In the genomic region with DNA sequence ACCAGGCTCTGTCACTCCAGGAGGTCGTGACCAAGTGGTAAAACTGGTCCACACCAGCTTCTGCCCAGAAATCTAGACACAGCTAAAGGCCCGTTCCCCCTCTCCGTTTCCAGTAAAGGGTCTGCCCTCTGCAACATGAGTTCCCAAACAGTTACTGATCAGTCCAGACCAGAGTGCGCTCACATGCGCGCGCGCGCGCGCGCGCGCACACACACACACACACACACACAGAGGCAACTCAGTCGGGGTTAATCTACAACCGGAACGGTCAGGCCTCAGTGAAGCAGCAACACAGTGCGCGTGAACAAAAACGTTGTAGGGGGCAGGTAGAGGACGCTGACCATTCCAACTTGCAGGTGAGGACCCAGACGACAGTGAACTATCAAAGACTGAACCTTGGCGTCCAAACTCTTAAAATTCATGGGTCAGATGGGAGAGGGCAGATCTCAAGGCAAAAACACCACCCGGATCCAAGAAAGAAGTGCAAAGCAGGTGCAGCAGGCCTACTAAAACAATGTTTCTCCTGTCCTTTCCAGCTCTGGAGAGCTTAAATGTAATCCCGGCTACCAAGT, we compare ENCODE assay signal across 7 mouse cellular contexts. TPM values are rescaled to one million over a fixed set of nuclear protein-coding genes. Genes with fewer than 3 reads are reported as not detected.
DNase-seq lines count a peak whose midpoint lies in the region; ATAC-seq and TF ChIP-seq lines count a peak whose summit lies in the region.

No protein-coding gene starts in this region.

- H3K9me3 ChIP-seq in embryonic facial prominence, embryonic 12.5 days = no peaks in the 10 kb centered on the region
- H3K9me3 ChIP-seq in midbrain, embryonic 13.5 days = no peaks in the 10 kb centered on the region

- no peak for ATAC-seq in embryonic facial prominence, embryonic 12.5 days (ENCODE audit: insufficient number of reproducible peaks, insufficient read depth, low FRiP score, low TSS enrichment)
- ATAC-seq in midbrain, embryonic 13.5 days = peak; percentile 24; the same call in 1 of the 2 replicates

- DNase-seq in kidney, adult 18-20 months = peak; percentile 85
- DNase-seq in left cerebral cortex, adult 11 months (ENCODE audit: low spot score) = no peak
- no peak for DNase-seq in thymus, postnatal 4 days
- no peak for DNase-seq in adrenal gland, adult (ENCODE audit: inconsistent age in 2 of 2, low spot score in 1 of 2)

- H3K27me3 ChIP-seq in embryonic facial prominence, embryonic 12.5 days = peaks cover 20% of the 10 kb centered on the region
- H3K27me3 ChIP-seq in midbrain, embryonic 13.5 days = peaks cover 65% of the 10 kb centered on the region

- TF ChIP-seq POLR2A in bone marrow, adult 2 months (IDR thresholded peaks at IDR 0.05; ENCODE audit: borderline replicate concordance, control insufficient read depth, low read depth, low read length) = no peak

- 7% methylated on average over 25 of the region's 25 CpGs for whole genome bisulfite sequencing in bone marrow, adult 2 months
- WGBS in embryonic facial prominence, embryonic 12.5 days = 1% methylated on average over 25 of the region's 25 CpGs
- under 1% methylated on average over 25 of the region's 25 CpGs for WGBS in midbrain, embryonic 13.5 days

- no peaks in the 10 kb centered on the region for H3K4me1 ChIP-seq in bone marrow, adult 2 months (ENCODE audit: control insufficient read depth, insufficient read depth, low read length)
- H3K4me1 ChIP-seq in embryonic facial prominence, embryonic 12.5 days = peaks cover 25% of the 10 kb centered on the region
- peaks cover 17% of the 10 kb centered on the region for H3K4me1 ChIP-seq in midbrain, embryonic 13.5 days (replicated peaks)

- peak overlapping the region; percentile 100 for H3K4me2 ChIP-seq in embryonic facial prominence, embryonic 12.5 days (replicated peaks)
- H3K4me2 ChIP-seq in midbrain, embryonic 13.5 days (replicated peaks) = peak overlapping the region; percentile 99

- peak overlapping the region; percentile 48 for H3K4me3 ChIP-seq in bone marrow, adult 2 months (replicated peaks; ENCODE audit: control insufficient read depth, low read depth, low read length)
- peak overlapping the region; percentile 68 for H3K4me3 ChIP-seq in embryonic facial prominence, embryonic 12.5 days
- peak overlapping the region; percentile 59 for H3K4me3 ChIP-seq in midbrain, embryonic 13.5 days (replicated peaks)

- no peak for TF ChIP-seq CTCF in bone marrow, adult 2 months (IDR thresholded peaks at IDR 0.05; ENCODE audit: control insufficient read depth, insufficient read depth, low read length)

- peak overlapping the region; percentile 67; the same call in 1 of the 2 replicates for H3K9ac ChIP-seq in embryonic facial prominence, embryonic 12.5 days
- H3K9ac ChIP-seq in midbrain, embryonic 13.5 days (replicated peaks) = peak overlapping the region; percentile 73; the same call in 1 of the 2 replicates

- no peaks in the 10 kb centered on the region for H3K36me3 ChIP-seq in embryonic facial prominence, embryonic 12.5 days
- no peaks in the 10 kb centered on the region for H3K36me3 ChIP-seq in midbrain, embryonic 13.5 days

- H3K27ac ChIP-seq in bone marrow, adult 2 months (ENCODE audit: control insufficient read depth, insufficient read depth, low read depth, low read length, poor library complexity) = no peak overlapping the region
- H3K27ac ChIP-seq in embryonic facial prominence, embryonic 12.5 days = no peak overlapping the region
- no peak overlapping the region for H3K27ac ChIP-seq in midbrain, embryonic 13.5 days

RNA-seq across cellular contexts. Expression of a gene that starts 0.9 kb away (rescaled TPM):
- polyA plus RNA-seq in bone marrow, adult 2 months (2011; ENCODE audit: insufficient read depth, insufficient read length, low replicate concordance, missing spikeins) = 5.6 TPM in 1 of 2 replicates, not detected in the other
- 22.6 and 23.4 TPM in 2 replicates for polyA plus RNA-seq in embryonic facial prominence, embryonic 12.5 days (2016; fragmentation: Nextera tagmentation; extraction: Ambion mirVana)
- 3.2 and 3.8 TPM in 2 replicates for polyA plus RNA-seq in midbrain, embryonic 13.5 days (2015; fragmentation: Nextera tagmentation; extraction: Ambion mirVana)

RNA-seq across cellular contexts. Expression of a gene that starts 24.7 kb away (rescaled TPM):
- not detected in 2 replicates for polyA plus RNA-seq in bone marrow, adult 2 months (2011; ENCODE audit: insufficient read depth, insufficient read length, low replicate concordance, missing spikeins)
- 0.09 and 0.32 TPM in 2 replicates for polyA plus RNA-seq in embryonic facial prominence, embryonic 12.5 days (2016; fragmentation: Nextera tagmentation; extraction: Ambion mirVana)
- polyA plus RNA-seq in midbrain, embryonic 13.5 days (2015; fragmentation: Nextera tagmentation; extraction: Ambion mirVana) = not detected in 2 replicates

RNA-seq across cellular contexts. Expression of a gene that starts 30.5 kb away (rescaled TPM):
- 40.0 and 68.3 TPM in 2 replicates for polyA plus RNA-seq in bone marrow, adult 2 months (2011; ENCODE audit: insufficient read depth, insufficient read length, low replicate concordance, missing spikeins)
- polyA plus RNA-seq in embryonic facial prominence, embryonic 12.5 days (2016; fragmentation: Nextera tagmentation; extraction: Ambion mirVana) = 148 and 172 TPM in 2 replicates
- polyA plus RNA-seq in midbrain, embryonic 13.5 days (2015; fragmentation: Nextera tagmentation; extraction: Ambion mirVana) = 84.6 and 86.2 TPM in 2 replicates

RNA-seq across cellular contexts. Expression of a gene that starts 48.4 kb away (rescaled TPM):
- polyA plus RNA-seq in bone marrow, adult 2 months (2011; ENCODE audit: insufficient read depth, insufficient read length, low replicate concordance, missing spikeins) = not detected in 2 replicates
- polyA plus RNA-seq in embryonic facial prominence, embryonic 12.5 days (2016; fragmentation: Nextera tagmentation; extraction: Ambion mirVana) = 5.1 and 6.4 TPM in 2 replicates
- polyA plus RNA-seq in midbrain, embryonic 13.5 days (2015; fragmentation: Nextera tagmentation; extraction: Ambion mirVana) = 6.4 and 6.8 TPM in 2 replicates
